Mouse (Mus musculus): ENCODE results near the gene Zswim5.
"Not testable (repeated sequence)": the region's sequence is repeated elsewhere in the genome, so short reads cannot be mapped to it uniquely, and the experiment has no call there.

Gene Zswim5

GRCm38 (mm10) chr4:116876995-116877728, at the start of gene Zswim5:
Gene Zswim5, plus strand, starts transcription at chr4:116877376.
- peak; percentile 94 for ATAC-seq (ENCODE audit: insufficient number of reproducible peaks, low FRiP score, low TSS enrichment)

GRCm38 (mm10) chr4:116827819-116828218, 49.4 kb upstream of the Zswim5 start:
- peak; percentile 64; the same call in 1 of the 2 replicates for ATAC-seq (ENCODE audit: insufficient number of reproducible peaks, low FRiP score, low TSS enrichment)

- no peak for ATAC-seq (ENCODE audit: insufficient number of reproducible peaks, low FRiP score, low TSS enrichment)
These were observed 47.7 kb upstream of the Zswim5 start for GRCm38 (mm10) chr4:116829364-116830069.

- no peak for ATAC-seq (ENCODE audit: insufficient number of reproducible peaks, low FRiP score, low TSS enrichment)
These were observed 47.2 kb upstream of the Zswim5 start for GRCm38 (mm10) chr4:116830070-116830368.

GRCm38 (mm10) chr4:116838999-116839398, 38.2 kb upstream of the Zswim5 start:
- ATAC-seq (ENCODE audit: insufficient number of reproducible peaks, low FRiP score, low TSS enrichment): no peak

GRCm38 (mm10) chr4:116840096-116840495, 37.1 kb upstream of the Zswim5 start:
- not testable (repeated sequence) for ATAC-seq (ENCODE audit: insufficient number of reproducible peaks, low FRiP score, low TSS enrichment)

GRCm38 (mm10) chr4:116840841-116841240, 36.3 kb upstream of the Zswim5 start:
- no peak for ATAC-seq (ENCODE audit: insufficient number of reproducible peaks, low FRiP score, low TSS enrichment)

GRCm38 (mm10) chr4:116844324-116844723, 32.9 kb upstream of the Zswim5 start:
- ATAC-seq (ENCODE audit: insufficient number of reproducible peaks, low FRiP score, low TSS enrichment): no peak

- no peak for ATAC-seq (ENCODE audit: insufficient number of reproducible peaks, low FRiP score, low TSS enrichment)
These were observed 27.3 kb upstream of the Zswim5 start for GRCm38 (mm10) chr4:116849901-116850300.

- ATAC-seq (ENCODE audit: insufficient number of reproducible peaks, low FRiP score, low TSS enrichment): no peak
These were observed 22.9 kb upstream of the Zswim5 start for GRCm38 (mm10) chr4:116854286-116854685.

- ATAC-seq (ENCODE audit: insufficient number of reproducible peaks, low FRiP score, low TSS enrichment): no peak
These were observed 20.0 kb upstream of the Zswim5 start for GRCm38 (mm10) chr4:116857203-116857602.

GRCm38 (mm10) chr4:116859711-116860110, 17.5 kb upstream of the Zswim5 start:
- ATAC-seq (ENCODE audit: insufficient number of reproducible peaks, low FRiP score, low TSS enrichment): no peak

GRCm38 (mm10) chr4:116862023-116862422, 15.2 kb upstream of the Zswim5 start:
- ATAC-seq (ENCODE audit: insufficient number of reproducible peaks, low FRiP score, low TSS enrichment): no peak

- no peak for ATAC-seq (ENCODE audit: insufficient number of reproducible peaks, low FRiP score, low TSS enrichment)
These were observed 7.3 kb upstream of the Zswim5 start for GRCm38 (mm10) chr4:116869898-116870297.

- no peak for ATAC-seq (ENCODE audit: insufficient number of reproducible peaks, low FRiP score, low TSS enrichment)
These were observed 2.6 kb upstream of the Zswim5 start for GRCm38 (mm10) chr4:116874595-116874994.

GRCm38 (mm10) chr4:116876630-116876994, 564 bp upstream of the Zswim5 start:
- ATAC-seq (ENCODE audit: insufficient number of reproducible peaks, low FRiP score, low TSS enrichment): peak; percentile 37; the same call in 1 of the 2 replicates

GRCm38 (mm10) chr4:116877729-116878321, 649 bp downstream of the Zswim5 start:
- ATAC-seq (ENCODE audit: insufficient number of reproducible peaks, low FRiP score, low TSS enrichment): peak; percentile 56; the same call in 1 of the 2 replicates

- no peak for ATAC-seq (ENCODE audit: insufficient number of reproducible peaks, low FRiP score, low TSS enrichment)
These were observed 1.3 kb downstream of the Zswim5 start for GRCm38 (mm10) chr4:116878491-116878890.

GRCm38 (mm10) chr4:116882679-116883078, 5.5 kb downstream of the Zswim5 start:
- ATAC-seq (ENCODE audit: insufficient number of reproducible peaks, low FRiP score, low TSS enrichment): no peak

GRCm38 (mm10) chr4:116894200-116895080, 17.3 kb downstream of the Zswim5 start:
- ATAC-seq (ENCODE audit: insufficient number of reproducible peaks, low FRiP score, low TSS enrichment): no peak

All from cerebellum, adult (tissue).